8 mouse cellular contexts compared by ENCODE assay signal in genomic region chr1:97771118-97771517, GRCm38 (mm10). TPM values are rescaled to one million over a fixed set of nuclear protein-coding genes. Genes with fewer than 3 reads are reported as not detected.
DNase-seq lines count a peak whose midpoint lies in the region; ATAC-seq and TF ChIP-seq lines count a peak whose summit lies in the region.

No protein-coding gene starts in this region.

- H3K4me1 ChIP-seq in midbrain, embryonic 10.5 days = peaks cover 28% of the 10 kb centered on the region
- peaks cover 2% of the 10 kb centered on the region; the same call in 1 of the 2 replicates for H3K4me1 ChIP-seq in midbrain, embryonic 11.5 days (ENCODE audit: control insufficient read depth, insufficient read depth, low read length)
- H3K4me1 ChIP-seq in forebrain, postnatal 0 days (ENCODE audit: insufficient read depth) = peaks cover 14% of the 10 kb centered on the region
- peaks cover 12% of the 10 kb centered on the region for H3K4me1 ChIP-seq in limb, embryonic 14.5 days (ENCODE audit: control insufficient read depth, insufficient read depth, low read length)
- H3K4me1 ChIP-seq in stomach, embryonic 16.5 days (ENCODE audit: control insufficient read depth, insufficient read depth, low read length) = peaks cover 8% of the 10 kb centered on the region; the same call in 1 of the 2 replicates

- no peak overlapping the region for H3K4me2 ChIP-seq in midbrain, embryonic 11.5 days
- peak overlapping the region; percentile 58; the same call in 1 of the 2 replicates for H3K4me2 ChIP-seq in forebrain, postnatal 0 days (ENCODE audit: low read depth)
- H3K4me2 ChIP-seq in limb, embryonic 14.5 days (replicated peaks; ENCODE audit: low read depth, low read length, severe bottlenecking) = peak overlapping the region; percentile 48
- 0 out of 2 replicates have a peak overlapping the region, but pooled peaks have one; percentile 7 for H3K4me2 ChIP-seq in stomach, embryonic 16.5 days (ENCODE audit: low read depth, low read length)

- DNase-seq in midbrain, embryonic 10.5 days (ENCODE audit: low spot score) = peak; percentile 12
- DNase-seq in midbrain, embryonic 11.5 days (ENCODE audit: low spot score, missing footprints) = no peak
- no peak for DNase-seq in forebrain, postnatal 0 days
- no peak for DNase-seq in limb, embryonic 14.5 days (ENCODE audit: low spot score)
- DNase-seq in cerebellum, postnatal 14 days = no peak
- no peak for DNase-seq in kidney, adult 8-10 months
- DNase-seq in layer of hippocampus, adult 18-20 months (ENCODE audit: low spot score in 2 of 2) = no peak

- H3K36me3 ChIP-seq in midbrain, embryonic 10.5 days = no peaks in the 10 kb centered on the region
- H3K36me3 ChIP-seq in midbrain, embryonic 11.5 days (ENCODE audit: control insufficient read depth, insufficient read depth, low read length) = no peaks in the 10 kb centered on the region
- no peaks in the 10 kb centered on the region for H3K36me3 ChIP-seq in forebrain, postnatal 0 days (ENCODE audit: insufficient read depth)
- no peaks in the 10 kb centered on the region for H3K36me3 ChIP-seq in limb, embryonic 14.5 days (ENCODE audit: control insufficient read depth, insufficient read depth, low read length)
- no peaks in the 10 kb centered on the region for H3K36me3 ChIP-seq in stomach, embryonic 16.5 days (ENCODE audit: control insufficient read depth, insufficient read depth, low read length)

- no peak overlapping the region for H3K27ac ChIP-seq in midbrain, embryonic 10.5 days (replicated peaks)
- no peak overlapping the region for H3K27ac ChIP-seq in midbrain, embryonic 11.5 days (ENCODE audit: low read depth, low read length)
- H3K27ac ChIP-seq in forebrain, postnatal 0 days (ENCODE audit: low read depth, low read length) = no peak overlapping the region
- no peak overlapping the region for H3K27ac ChIP-seq in limb, embryonic 14.5 days (replicated peaks; ENCODE audit: low read depth, low read length)
- no peak overlapping the region for H3K27ac ChIP-seq in stomach, embryonic 16.5 days (ENCODE audit: low read length)

- peak overlapping the region; percentile 92 for H3K4me3 ChIP-seq in midbrain, embryonic 10.5 days
- H3K4me3 ChIP-seq in midbrain, embryonic 11.5 days (ENCODE audit: low read depth, low read length) = no peak overlapping the region
- H3K4me3 ChIP-seq in forebrain, postnatal 0 days (ENCODE audit: low read depth, low read length) = peak overlapping the region; percentile 96
- no peak overlapping the region for H3K4me3 ChIP-seq in limb, embryonic 14.5 days (replicated peaks; ENCODE audit: low read length)
- no peak overlapping the region; the same call in 1 of the 2 replicates for H3K4me3 ChIP-seq in stomach, embryonic 16.5 days (replicated peaks; ENCODE audit: low read length)

- H3K9ac ChIP-seq in midbrain, embryonic 11.5 days (ENCODE audit: low read length) = no peak overlapping the region
- no peak overlapping the region for H3K9ac ChIP-seq in forebrain, postnatal 0 days
- no peak overlapping the region for H3K9ac ChIP-seq in limb, embryonic 14.5 days (ENCODE audit: low read depth, low read length, severe bottlenecking)
- peak overlapping the region; percentile 19; the same call in 1 of the 2 replicates for H3K9ac ChIP-seq in stomach, embryonic 16.5 days (ENCODE audit: low read length)

- 79% methylated on average over 7 of the region's 7 CpGs for WGBS in midbrain, embryonic 10.5 days
- WGBS in midbrain, embryonic 11.5 days = 79% methylated on average over 7 of the region's 7 CpGs
- WGBS in forebrain, postnatal 0 days = 67% methylated on average over 7 of the region's 7 CpGs
- 58% methylated on average over 7 of the region's 7 CpGs for WGBS in limb, embryonic 14.5 days
- WGBS in stomach, embryonic 16.5 days = 60% methylated on average over 7 of the region's 7 CpGs

- ATAC-seq in midbrain, embryonic 11.5 days (ENCODE audit: low FRiP score) = no peak
- no peak for ATAC-seq in forebrain, postnatal 0 days
- ATAC-seq in limb, embryonic 14.5 days (ENCODE audit: low FRiP score, low read depth) = no peak
- no peak for ATAC-seq in stomach, embryonic 16.5 days (ENCODE audit: insufficient read depth, low FRiP score)

- no peaks in the 10 kb centered on the region for H3K9me3 ChIP-seq in midbrain, embryonic 10.5 days (replicated peaks)
- H3K9me3 ChIP-seq in midbrain, embryonic 11.5 days (ENCODE audit: control insufficient read depth, low read length) = no peaks in the 10 kb centered on the region
- H3K9me3 ChIP-seq in forebrain, postnatal 0 days (ENCODE audit: low read length) = no peaks in the 10 kb centered on the region
- no peaks in the 10 kb centered on the region for H3K9me3 ChIP-seq in limb, embryonic 14.5 days (ENCODE audit: control insufficient read depth, low read length)
- H3K9me3 ChIP-seq in stomach, embryonic 16.5 days (replicated peaks; ENCODE audit: control insufficient read depth, low read length) = no peaks in the 10 kb centered on the region

- no peak for TF ChIP-seq POLR2A in limb, embryonic 14.5 days (IDR thresholded peaks at IDR 0.05; ENCODE audit: borderline replicate concordance, extremely low read depth, insufficient read depth, insufficient read length)

- TF ChIP-seq CTCF in forebrain, postnatal 0 days (IDR thresholded peaks at IDR 0.05; ENCODE audit: low read depth) = no peak

- H3K27me3 ChIP-seq in midbrain, embryonic 10.5 days (ENCODE audit: low read depth, poor library complexity, severe bottlenecking) = peaks cover 4% of the 10 kb centered on the region; the same call in 1 of the 2 replicates
- 0 out of 2 replicates have a peak, but pooled peaks cover 2% of the 10 kb centered on the region for H3K27me3 ChIP-seq in midbrain, embryonic 11.5 days (ENCODE audit: control insufficient read depth, insufficient read depth, low read length)
- H3K27me3 ChIP-seq in forebrain, postnatal 0 days (ENCODE audit: insufficient read depth, low read length) = no peaks in the 10 kb centered on the region
- no peaks in the 10 kb centered on the region for H3K27me3 ChIP-seq in limb, embryonic 14.5 days (ENCODE audit: control insufficient read depth, insufficient read depth, low read length)
- no peaks in the 10 kb centered on the region for H3K27me3 ChIP-seq in stomach, embryonic 16.5 days (ENCODE audit: control insufficient read depth, insufficient read depth, low read length)

RNA-seq across cellular contexts. Expression of gene Ppip5k2, which starts 0.9 kb away (rescaled TPM):
- polyA plus RNA-seq in midbrain, embryonic 10.5 days (2016; fragmentation: Nextera tagmentation; extraction: Ambion mirVana) = 37.4 and 41.9 TPM in 2 replicates
- 43.6 and 50.5 TPM in 2 replicates for polyA plus RNA-seq in midbrain, embryonic 11.5 days (2014; fragmentation: Nextera tagmentation; extraction: Ambion mirVana)
- 49.4 and 62.0 TPM in 2 replicates for total RNA-seq in forebrain, postnatal 0 days (2014; rRNA removed)
- 12.9 and 25.0 TPM in 2 replicates for polyA plus RNA-seq in forebrain, postnatal 0 days (2015; fragmentation: Nextera tagmentation; extraction: Ambion mirVana)
- polyA plus RNA-seq in limb, embryonic 14.5 days (2012; rRNA removed) = 20.9 and 22.3 TPM in 2 replicates
- 25.7 and 32.7 TPM in 2 replicates for polyA plus RNA-seq in limb, embryonic 14.5 days (2014; fragmentation: Nextera tagmentation; extraction: Ambion mirVana)
- 30.4 and 31.0 TPM in 2 replicates for polyA plus RNA-seq in stomach, embryonic 16.5 days (2015; fragmentation: Nextera tagmentation; extraction: Ambion mirVana)
- total RNA-seq in layer of hippocampus, adult 18-20 months (2021) = 10 to 100 TPM; 17.4 to 18.8 TPM

RNA-seq across cellular contexts. Expression of gene Gin1, which starts 1.1 kb away (rescaled TPM):
- polyA plus RNA-seq in midbrain, embryonic 10.5 days (2016; fragmentation: Nextera tagmentation; extraction: Ambion mirVana) = 18.0 and 19.2 TPM in 2 replicates
- polyA plus RNA-seq in midbrain, embryonic 11.5 days (2014; fragmentation: Nextera tagmentation; extraction: Ambion mirVana) = 14.2 and 16.2 TPM in 2 replicates
- total RNA-seq in forebrain, postnatal 0 days (2014; rRNA removed) = 6.2 and 8.1 TPM in 2 replicates
- polyA plus RNA-seq in forebrain, postnatal 0 days (2015; fragmentation: Nextera tagmentation; extraction: Ambion mirVana) = 10.7 and 13.6 TPM in 2 replicates
- polyA plus RNA-seq in limb, embryonic 14.5 days (2012; rRNA removed) = 5.7 and 8.6 TPM in 2 replicates
- polyA plus RNA-seq in limb, embryonic 14.5 days (2014; fragmentation: Nextera tagmentation; extraction: Ambion mirVana) = 13.3 and 14.8 TPM in 2 replicates
- 15.1 and 16.6 TPM in 2 replicates for polyA plus RNA-seq in stomach, embryonic 16.5 days (2015; fragmentation: Nextera tagmentation; extraction: Ambion mirVana)
- 10 to 100 TPM in 1 of 2 experiments, 1 to 10 TPM in 1; 8.3 to 11.1 TPM for total RNA-seq in layer of hippocampus, adult 18-20 months (2021)

Comparison
In these comparisons a context has a peak if more than half of its experiments do, and no peak if none do; other contexts are left out.
1. H3K4me3 ChIP-seq: peak in midbrain, embryonic 10.5 days (single experiment) and forebrain, postnatal 0 days (single experiment); none in midbrain, embryonic 11.5 days (single experiment), limb, embryonic 14.5 days (single experiment) and stomach, embryonic 16.5 days (single experiment).